Mouse (Mus musculus) kidney, adult 2 months (tissue): ENCODE measurements around the gene Casq2.

ENCODE experiments used
- CTCF ChIP-seq: fragments of 200-500 bp; conservative IDR thresholded peaks from 2 replicates; pipeline ENCODE4 v1.5.1; 2011; ENCODE audit warnings: low read depth, mild to moderate bottlenecking, control low read depth, low read length, moderate library complexity, mixed read lengths; ENCODE audit not compliant: insufficient read depth, insufficient read length
- POLR2A ChIP-seq: fragments of 200-500 bp; IDR thresholded peaks from one replicate; pipeline ENCODE4 v1.6.1; 2011; ENCODE audit warnings: low read depth, low read length, control low read depth

DNA sequence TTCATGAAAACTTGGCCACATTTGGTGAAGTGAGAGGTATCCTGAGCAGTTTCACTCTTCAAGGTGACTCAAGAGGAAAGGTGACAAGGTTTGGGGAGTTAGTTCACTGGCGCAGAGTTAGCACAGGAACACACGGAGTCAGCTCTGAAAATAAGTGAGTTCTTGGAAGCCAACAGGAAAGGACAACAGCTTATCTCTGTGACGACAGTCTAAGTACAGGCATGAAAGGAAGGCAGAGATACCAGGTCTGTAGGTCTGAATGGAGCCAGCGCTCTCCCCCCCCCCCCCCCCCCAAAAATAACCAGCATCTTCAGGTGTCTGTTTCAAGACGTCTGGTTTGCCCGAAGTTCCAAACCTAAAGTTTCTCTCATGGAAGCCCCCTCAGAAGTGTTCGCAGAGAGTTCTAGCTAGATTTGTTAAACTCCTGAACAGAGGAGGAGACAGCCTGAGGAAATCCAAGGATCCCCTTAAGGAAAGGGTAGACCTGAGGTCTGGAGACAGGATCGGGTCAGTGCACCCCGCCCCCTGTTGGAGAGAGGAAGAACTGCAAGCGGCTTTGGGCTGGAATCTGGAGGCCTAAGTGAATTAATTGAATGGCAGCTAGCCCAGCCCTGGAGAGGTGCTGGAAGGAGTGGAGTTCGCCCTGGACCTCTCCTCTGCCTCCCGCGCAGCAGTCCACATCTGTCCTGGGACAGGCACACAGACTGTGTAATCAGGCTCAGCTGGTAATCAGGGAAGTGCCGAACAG, 24.1 kb upstream of the Casq2 start:
- TF ChIP-seq POLR2A (no peak), CTCF (peak; percentile 70)
